Mouse (Mus musculus): ENCODE measurements around the gene Sephs2.

Sephs2 gene

GRCm38 (mm10) chr7:127273925-127274789 is at the start of gene Sephs2:
Sephs2 (minus strand) TSS chr7:127274055.
- DNase-seq (ENCODE audit: low spot score in 2 of 2), result peak; percentile 91 to 95

GRCm38 (mm10) chr7:127322085-127322484 is 48.2 kb upstream of the Sephs2 start:
- DNase-seq (ENCODE audit: low spot score in 2 of 2), result no peak

GRCm38 (mm10) chr7:127321106-127321505 is 47.3 kb upstream of the Sephs2 start:
- no peak for DNase-seq (ENCODE audit: low spot score in 2 of 2)

GRCm38 (mm10) chr7:127313912-127314311 is 40.1 kb upstream of the Sephs2 start:
- no peak for DNase-seq (ENCODE audit: low spot score in 2 of 2)

- DNase-seq (ENCODE audit: low spot score in 2 of 2), result no peak
Measured at GRCm38 (mm10) chr7:127309951-127310350, 36.1 kb upstream of the Sephs2 start.

GRCm38 (mm10) chr7:127308887-127309286 is 35.0 kb upstream of the Sephs2 start:
- peak in 1 of 2 experiments; percentile 3 for DNase-seq (ENCODE audit: low spot score in 2 of 2)

GRCm38 (mm10) chr7:127308431-127308830 is 34.6 kb upstream of the Sephs2 start:
- no peak for DNase-seq (ENCODE audit: low spot score in 2 of 2)

GRCm38 (mm10) chr7:127297586-127298193 is 23.8 kb upstream of the Sephs2 start:
- no peak for DNase-seq (ENCODE audit: low spot score in 2 of 2)

GRCm38 (mm10) chr7:127296786-127297555 is 23.1 kb upstream of the Sephs2 start:
- no peak for DNase-seq (ENCODE audit: low spot score in 2 of 2)

GRCm38 (mm10) chr7:127296098-127296497 is 22.2 kb upstream of the Sephs2 start, which contains the start of gene Itgal:
Itgal (plus strand) TSS chr7:127296260.
- no peak for DNase-seq (ENCODE audit: low spot score in 2 of 2)

- DNase-seq (ENCODE audit: low spot score in 2 of 2), result no peak
Measured at GRCm38 (mm10) chr7:127290142-127290541, 16.3 kb upstream of the Sephs2 start.

- no peak for DNase-seq (ENCODE audit: low spot score in 2 of 2)
Measured at GRCm38 (mm10) chr7:127289306-127289705, 15.5 kb upstream of the Sephs2 start.

- no peak for DNase-seq (ENCODE audit: low spot score in 2 of 2)
Measured at GRCm38 (mm10) chr7:127287940-127288339, 14.1 kb upstream of the Sephs2 start.

- DNase-seq (ENCODE audit: low spot score in 2 of 2), result no peak
Measured at GRCm38 (mm10) chr7:127285154-127285553, 11.3 kb upstream of the Sephs2 start.

- DNase-seq (ENCODE audit: low spot score in 2 of 2), result no peak
Measured at GRCm38 (mm10) chr7:127282190-127282589, 8.3 kb upstream of the Sephs2 start.

- no peak for DNase-seq (ENCODE audit: low spot score in 2 of 2)
Measured at GRCm38 (mm10) chr7:127281114-127281513, 7.3 kb upstream of the Sephs2 start.

- no peak for DNase-seq (ENCODE audit: low spot score in 2 of 2)
Measured at GRCm38 (mm10) chr7:127280092-127280491, 6.2 kb upstream of the Sephs2 start.

GRCm38 (mm10) chr7:127278311-127278710 is 4.5 kb upstream of the Sephs2 start:
- no peak for DNase-seq (ENCODE audit: low spot score in 2 of 2)

GRCm38 (mm10) chr7:127276519-127276961 is 2.7 kb upstream of the Sephs2 start:
- no peak for DNase-seq (ENCODE audit: low spot score in 2 of 2)

- DNase-seq (ENCODE audit: low spot score in 2 of 2), result peak in 1 of 2 experiments; percentile 17
Measured at GRCm38 (mm10) chr7:127273118-127273923, 534 bp downstream of the Sephs2 start.

GRCm38 (mm10) chr7:127272566-127272965 is 1.3 kb downstream of the Sephs2 start:
- no peak for DNase-seq (ENCODE audit: low spot score in 2 of 2)

All from urinary bladder, adult 18-20 months (tissue).